Mouse (Mus musculus): ENCODE results near the gene Vmn2r90. TPM values are rescaled to one million over a fixed set of nuclear protein-coding genes. Genes with fewer than 3 reads are reported as not detected.
A peak's percentile ranks its signal among the peaks of the same experiment; 100 is the strongest.
"Not testable (repeated sequence)": the region's sequence is repeated elsewhere in the genome, so short reads cannot be mapped to it uniquely, and the experiment has no call there.

Vmn2r90 gene
- polyA plus RNA-seq (2015; fragmentation: Nextera tagmentation; extraction: Ambion mirVana), result not detected in 2 replicates

DNA sequence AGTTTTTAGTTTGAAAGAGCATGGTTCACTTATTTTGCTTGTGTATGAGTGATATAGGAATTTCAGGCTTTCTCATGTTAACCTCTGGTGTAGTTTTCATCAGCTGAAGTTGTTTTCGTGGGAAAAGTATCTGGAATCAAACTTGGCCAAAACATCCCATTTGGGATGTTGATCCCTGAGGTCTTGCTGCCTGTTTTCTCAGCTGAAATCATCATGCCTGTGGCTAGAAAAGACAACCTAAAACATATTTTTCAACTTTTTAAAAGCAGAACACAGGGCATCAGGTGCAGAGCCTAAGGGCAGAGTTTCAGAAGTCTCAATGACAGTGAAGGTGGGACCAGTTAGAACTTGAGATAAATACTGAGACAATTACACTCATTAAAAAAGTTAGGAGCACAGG is at the start of gene Vmn2r90:
Gene Vmn2r90, plus strand, starts transcription at position 301 of the 400 bp plus-strand sequence.
- no peak for TF ChIP-seq CTCF (IDR thresholded peaks at IDR 0.05; ENCODE audit: low read depth)
- TF ChIP-seq EP300 (IDR thresholded peaks at IDR 0.05; ENCODE audit: low read depth), result no peak
- Histone ChIP-seq H3K9me3 (ENCODE audit: low read length) (no peaks in the 10 kb centered on the region), H3K36me3 (replicated peaks; ENCODE audit: insufficient read depth, low read length) (no peaks in the 10 kb centered on the region), H3K4me1 (ENCODE audit: insufficient read depth) (no peaks in the 10 kb centered on the region), H3K4me3 (ENCODE audit: low read depth, low read length) (no peak within 1 kb of the TSS), H3K27ac (ENCODE audit: low read depth) (no peak within 1 kb of the TSS), H3K4me2 (ENCODE audit: low read depth, low read length) (no peak within 1 kb of the TSS), H3K9ac (replicated peaks) (no peak within 1 kb of the TSS), H3K27me3 (ENCODE audit: insufficient read depth, low read length) (no peaks in the 10 kb centered on the region)
- WGBS (ENCODE audit: insufficient replicate concordance), result 42% methylated on average over 1 of the region's 1 CpGs
- no peak for ATAC-seq
- DNase-seq, result no peak

DNA sequence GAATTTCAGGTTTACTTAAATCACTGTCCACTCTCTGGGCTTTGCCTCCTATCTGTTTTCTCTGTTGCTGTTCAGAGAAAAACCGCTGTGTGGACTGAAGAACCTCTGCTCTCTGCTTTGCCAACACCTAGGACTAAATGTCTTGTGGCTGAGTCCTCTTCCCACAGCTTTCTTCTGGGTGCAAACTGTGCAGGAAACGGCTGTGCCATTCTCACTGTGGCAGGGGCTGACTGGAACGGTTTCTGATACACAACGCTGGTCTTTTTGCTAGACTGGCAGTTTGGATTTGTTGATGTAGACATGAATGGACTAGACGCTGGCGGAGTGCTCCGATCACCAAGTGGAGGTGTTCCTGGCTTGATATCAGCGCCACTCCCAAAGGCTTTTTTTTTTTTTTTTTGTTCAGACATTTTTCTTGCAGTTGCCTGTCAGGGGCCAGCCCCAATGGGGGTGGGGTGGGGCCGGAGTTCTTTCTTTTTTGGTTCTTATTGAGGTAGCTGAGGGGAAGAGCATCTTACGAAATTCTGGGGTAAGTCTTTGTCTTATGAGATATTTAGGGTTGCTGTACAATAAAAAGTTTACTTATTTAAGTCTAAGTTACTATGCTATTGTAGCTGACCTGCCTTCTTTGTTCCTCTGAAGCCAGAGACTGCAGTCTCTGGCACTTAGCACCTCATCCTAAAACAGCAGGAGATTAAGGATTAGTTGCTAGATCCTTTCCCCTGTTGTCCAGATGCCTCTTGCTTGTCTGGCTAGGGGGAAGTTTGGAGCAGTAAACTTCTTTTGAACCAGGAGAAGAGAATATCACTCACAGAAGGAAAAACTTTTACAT is 48.3 kb upstream of the Vmn2r90 start:
- H3K27ac ChIP-seq (ENCODE audit: low read depth), result no peak overlapping the region
- no peak overlapping the region for H3K9ac ChIP-seq (replicated peaks)
- H3K9me3 ChIP-seq (ENCODE audit: low read length), result no peaks in the 10 kb centered on the region
- no peaks in the 10 kb centered on the region for H3K27me3 ChIP-seq (ENCODE audit: insufficient read depth, low read length)
- peak overlapping the region; percentile 32 for H3K4me2 ChIP-seq (ENCODE audit: low read depth, low read length)
- DNase-seq (no peak), ATAC-seq (no peak)
- H3K4me3 ChIP-seq (ENCODE audit: low read depth, low read length), result no peak overlapping the region
- WGBS (ENCODE audit: insufficient replicate concordance), result 7% methylated on average over 10 of the region's 10 CpGs
- H3K36me3 ChIP-seq (replicated peaks; ENCODE audit: insufficient read depth, low read length), result no peaks in the 10 kb centered on the region
- TF ChIP-seq CTCF (IDR thresholded peaks at IDR 0.05; ENCODE audit: low read depth), result no peak
- no peak for TF ChIP-seq EP300 (IDR thresholded peaks at IDR 0.05; ENCODE audit: low read depth)
- no peaks in the 10 kb centered on the region for H3K4me1 ChIP-seq (ENCODE audit: insufficient read depth)

DNA sequence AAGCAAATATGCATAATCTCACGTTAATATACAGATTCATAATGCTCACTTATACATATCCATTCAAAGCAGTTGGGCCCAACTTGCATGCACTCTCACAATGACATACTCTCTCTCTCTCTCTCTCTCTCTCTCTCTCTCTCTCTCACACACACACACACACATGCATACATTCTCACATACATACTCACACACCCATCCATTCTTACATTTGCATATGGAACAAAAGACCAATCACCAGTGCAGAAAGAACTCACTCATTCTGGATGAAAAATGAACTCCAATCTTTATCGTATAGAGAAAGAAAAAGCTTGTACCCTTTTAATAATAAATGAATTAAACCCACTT is 47.7 kb upstream of the Vmn2r90 start:
- H3K9me3 ChIP-seq (ENCODE audit: low read length), result no peaks in the 10 kb centered on the region
- no peaks in the 10 kb centered on the region for H3K36me3 ChIP-seq (replicated peaks; ENCODE audit: insufficient read depth, low read length)
- ATAC-seq (no peak), DNase-seq (no peak)
- H3K27ac ChIP-seq (ENCODE audit: low read depth), result no peak overlapping the region
- H3K4me3 ChIP-seq (ENCODE audit: low read depth, low read length), result no peak overlapping the region
- no peaks in the 10 kb centered on the region for H3K4me1 ChIP-seq (ENCODE audit: insufficient read depth)
- no peak for TF ChIP-seq CTCF (IDR thresholded peaks at IDR 0.05; ENCODE audit: low read depth)
- TF ChIP-seq EP300 (IDR thresholded peaks at IDR 0.05; ENCODE audit: low read depth), result no peak
- H3K27me3 ChIP-seq (ENCODE audit: insufficient read depth, low read length), result no peaks in the 10 kb centered on the region
- WGBS (ENCODE audit: insufficient replicate concordance), result 41% methylated on average over 2 of the region's 2 CpGs
- H3K4me2 ChIP-seq (ENCODE audit: low read depth, low read length), result no peak overlapping the region
- H3K9ac ChIP-seq (replicated peaks), result no peak overlapping the region

DNA sequence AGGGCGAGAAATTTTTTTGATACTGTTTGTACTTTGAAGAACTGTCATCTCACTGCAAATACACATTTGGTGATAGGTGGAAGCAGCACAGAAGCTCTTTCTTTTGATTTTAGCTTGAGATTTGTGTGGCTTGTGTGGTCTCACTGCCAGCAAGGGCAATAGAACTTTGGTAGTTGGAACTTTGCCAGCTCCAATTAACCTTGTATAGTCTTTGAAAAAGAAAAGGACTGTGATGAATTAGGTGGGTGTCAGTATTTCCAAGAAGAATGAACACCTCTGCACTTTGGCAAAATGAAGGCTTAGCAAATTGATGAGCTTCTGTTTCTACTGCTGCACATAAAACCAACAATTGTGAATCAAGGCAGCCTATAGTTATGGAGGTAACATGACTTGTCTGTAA is 24.8 kb upstream of the Vmn2r90 start:
- Histone ChIP-seq H3K27ac (ENCODE audit: low read depth) (no peak overlapping the region), H3K9me3 (ENCODE audit: low read length) (no peaks in the 10 kb centered on the region), H3K36me3 (replicated peaks; ENCODE audit: insufficient read depth, low read length) (no peaks in the 10 kb centered on the region), H3K4me1 (ENCODE audit: insufficient read depth) (no peaks in the 10 kb centered on the region), H3K4me3 (ENCODE audit: low read depth, low read length) (no peak overlapping the region), H3K27me3 (ENCODE audit: insufficient read depth, low read length) (no peaks in the 10 kb centered on the region), H3K9ac (replicated peaks) (no peak overlapping the region), H3K4me2 (ENCODE audit: low read depth, low read length) (no peak overlapping the region)
- WGBS (ENCODE audit: insufficient replicate concordance), result 80% methylated on average over 1 of the region's 1 CpGs
- no peak for ATAC-seq
- DNase-seq, result no peak
- no peak for TF ChIP-seq CTCF (IDR thresholded peaks at IDR 0.05; ENCODE audit: low read depth)

DNA sequence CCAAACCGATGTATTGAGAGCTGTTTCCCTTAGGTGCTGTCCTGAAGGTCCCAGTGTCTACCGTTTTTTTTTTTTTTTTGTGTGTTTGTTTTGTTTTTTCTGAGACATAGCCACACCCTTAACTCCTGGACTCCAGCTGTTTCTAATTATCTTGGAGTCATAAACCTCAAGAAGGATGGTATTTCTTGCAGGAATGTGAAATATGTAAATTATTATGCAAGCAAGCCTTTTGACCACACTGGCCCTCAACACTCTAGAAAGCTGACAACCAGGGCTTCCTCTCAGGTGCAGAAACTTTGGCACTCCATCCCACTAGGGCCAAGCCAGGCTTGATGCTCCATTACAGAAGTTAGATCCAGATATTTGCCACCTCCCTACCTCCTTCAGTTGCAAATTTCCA is 12.9 kb upstream of the Vmn2r90 start:
- Histone ChIP-seq H3K4me3 (ENCODE audit: low read depth, low read length) (no peak overlapping the region), H3K27me3 (ENCODE audit: insufficient read depth, low read length) (no peaks in the 10 kb centered on the region), H3K27ac (ENCODE audit: low read depth) (no peak overlapping the region), H3K4me2 (ENCODE audit: low read depth, low read length) (no peak overlapping the region), H3K9me3 (ENCODE audit: low read length) (no peaks in the 10 kb centered on the region), H3K36me3 (replicated peaks; ENCODE audit: insufficient read depth, low read length) (no peaks in the 10 kb centered on the region), H3K9ac (replicated peaks) (no peak overlapping the region), H3K4me1 (ENCODE audit: insufficient read depth) (no peaks in the 10 kb centered on the region)
- no peak for ATAC-seq
- DNase-seq, result no peak
- WGBS (ENCODE audit: insufficient replicate concordance), result 61% methylated on average over 2 of the region's 2 CpGs
- TF ChIP-seq EP300 (IDR thresholded peaks at IDR 0.05; ENCODE audit: low read depth) (no peak), CTCF (IDR thresholded peaks at IDR 0.05; ENCODE audit: low read depth) (no peak)

DNA sequence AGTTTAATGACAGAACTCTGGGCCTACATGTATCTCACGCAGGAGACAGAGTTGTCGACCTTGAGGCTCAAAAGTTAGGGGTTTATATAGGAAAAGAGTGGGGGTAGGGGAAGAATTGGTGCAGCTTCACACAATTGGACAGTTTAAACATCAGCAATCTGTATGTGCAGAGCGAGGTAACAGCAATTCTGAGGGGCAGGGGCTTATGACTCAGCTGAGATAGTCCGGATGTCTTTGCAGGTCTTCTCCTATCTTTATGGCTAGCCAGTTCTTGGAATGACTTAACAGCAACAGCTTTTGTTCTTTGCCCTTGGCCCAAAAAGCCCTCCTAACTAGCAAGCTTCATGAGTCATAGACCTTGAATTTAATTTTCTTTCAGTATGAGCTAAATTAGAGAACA is 28.8 kb downstream of the Vmn2r90 start:
- H3K36me3 ChIP-seq (replicated peaks; ENCODE audit: insufficient read depth, low read length); H3K9ac ChIP-seq (replicated peaks): not testable (repeated sequence)

More for the DNA sequence above, 28.8 kb downstream of the Vmn2r90 start:
- not testable (repeated sequence) for DNase-seq; H3K4me2 ChIP-seq (ENCODE audit: low read depth, low read length); H3K4me1 ChIP-seq (ENCODE audit: insufficient read depth); H3K9me3 ChIP-seq (ENCODE audit: low read length); ATAC-seq; H3K27me3 ChIP-seq (ENCODE audit: insufficient read depth, low read length); H3K4me3 ChIP-seq (ENCODE audit: low read depth, low read length); H3K27ac ChIP-seq (ENCODE audit: low read depth)
- 77% methylated on average over 4 of the region's 4 CpGs for WGBS (ENCODE audit: insufficient replicate concordance)

Data from liver, postnatal 0 days (tissue).